Mouse (Mus musculus): ENCODE measurements at regions not wholly inside any gene's neighbourhood (a gene's known extent, or its start where the extent isn't known, plus 50 kb on each side); places are given as distances from the start of the nearest gene placed in this dataset.

GRCm38 (mm10) chr12:39840615-39841014 is 197.2 kb downstream of the Arl4a start:
- no peak for DNase-seq (ENCODE audit: low spot score in 2 of 2)

- no peak for DNase-seq (ENCODE audit: low spot score in 2 of 2)
Observed at GRCm38 (mm10) chr12:39840179-39840578, 197.6 kb downstream of the Arl4a start.

- DNase-seq (ENCODE audit: low spot score in 2 of 2) = no peak
Observed at GRCm38 (mm10) chr12:39831079-39831478, 206.7 kb downstream of the Arl4a start.

DNA sequence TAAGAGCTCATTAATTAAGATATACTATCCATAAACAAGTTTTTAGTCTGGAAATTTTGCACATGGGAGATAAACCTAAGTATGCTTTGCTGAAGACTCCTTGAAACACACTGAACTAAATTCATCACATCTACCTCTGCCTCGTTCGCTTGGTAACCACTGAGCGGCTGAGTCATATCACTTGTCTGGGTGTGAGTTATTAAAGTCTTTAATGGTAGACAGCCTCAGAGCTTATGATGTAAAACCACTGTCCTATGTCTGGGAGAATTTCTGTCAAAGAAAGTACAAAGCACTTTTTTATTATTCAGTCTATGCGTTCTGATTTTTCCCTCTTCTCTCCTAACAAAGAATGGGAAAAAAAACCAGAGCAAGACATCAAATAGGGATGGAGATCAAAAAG is 207.3 kb downstream of the Arl4a start:
- DNase-seq (ENCODE audit: low spot score in 2 of 2) = no peak

DNA sequence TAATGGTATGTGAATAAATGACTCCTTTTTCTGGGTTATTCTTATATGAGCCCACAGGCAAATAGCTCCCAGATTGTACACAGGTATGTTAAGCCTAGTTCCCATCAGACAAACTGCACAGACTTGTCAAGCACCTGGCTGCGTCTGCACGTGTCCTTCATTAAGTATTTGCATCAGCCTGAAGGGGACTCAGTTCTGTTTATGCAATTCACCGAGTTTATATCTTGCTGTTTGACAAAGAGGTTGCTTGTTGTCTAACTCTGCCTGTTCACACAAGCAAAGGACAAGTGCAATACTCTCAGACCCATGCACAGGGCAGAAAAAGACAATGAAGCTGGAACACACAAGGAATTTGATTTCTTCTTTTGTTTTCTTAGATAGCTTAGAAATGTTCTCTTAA is 215.2 kb downstream of the Arl4a start:
- no peak for DNase-seq (ENCODE audit: low spot score in 2 of 2)

- no peak for DNase-seq (ENCODE audit: low spot score in 2 of 2)
Observed at GRCm38 (mm10) chr12:39801536-39801935, 236.3 kb downstream of the Arl4a start.

DNA sequence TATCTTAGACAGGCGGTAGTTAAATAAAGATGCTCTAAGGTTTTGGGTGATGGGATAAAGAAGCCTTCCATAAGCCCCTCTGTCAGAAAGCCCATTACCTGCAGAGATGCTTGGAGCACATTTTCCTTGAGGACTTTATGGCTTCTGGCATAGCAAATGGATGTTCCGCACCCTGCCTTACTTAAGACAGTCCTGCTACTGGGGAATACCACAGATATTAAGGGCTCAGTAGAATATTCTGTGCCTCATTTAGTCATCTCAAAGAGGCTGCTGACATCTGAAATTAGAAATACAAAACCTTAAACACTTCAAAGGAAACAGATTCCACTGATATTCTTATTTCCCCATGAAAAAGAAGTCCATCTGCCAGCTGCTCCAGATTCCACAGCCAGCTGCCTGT is 240.0 kb downstream of the Arl4a start:
- peak in 1 of 2 experiments; percentile 4 for DNase-seq (ENCODE audit: low spot score in 2 of 2)

- no peak for DNase-seq (ENCODE audit: low spot score in 2 of 2)
Observed at GRCm38 (mm10) chr12:39796939-39797338, 240.9 kb downstream of the Arl4a start.

GRCm38 (mm10) chr12:39785026-39785425 is 252.8 kb downstream of the Arl4a start:
- DNase-seq (ENCODE audit: low spot score in 2 of 2) = no peak

- DNase-seq (ENCODE audit: low spot score in 2 of 2) = no peak
Observed at GRCm38 (mm10) chr12:39784532-39784931, 253.3 kb downstream of the Arl4a start.

DNA sequence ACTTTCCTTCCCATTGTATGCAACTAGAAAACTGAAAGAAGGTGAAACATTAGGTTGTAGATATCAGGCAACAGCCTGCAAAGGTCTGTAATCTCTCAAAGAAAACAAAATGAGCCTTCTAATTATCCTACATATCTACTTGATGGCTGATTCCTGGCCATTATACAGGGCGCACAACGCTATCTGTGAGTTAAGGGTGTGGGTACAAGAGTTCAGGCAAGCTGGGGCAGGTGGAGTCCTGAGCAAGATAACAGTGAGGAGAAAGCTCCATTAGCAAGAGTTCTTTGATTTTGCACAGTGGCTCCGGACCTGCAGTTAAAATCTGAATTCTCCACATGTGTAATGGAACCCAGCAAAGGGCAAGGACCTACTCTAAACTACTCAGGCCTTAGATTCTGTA is 261.7 kb downstream of the Arl4a start:
- DNase-seq (ENCODE audit: low spot score in 2 of 2) = no peak

DNA sequence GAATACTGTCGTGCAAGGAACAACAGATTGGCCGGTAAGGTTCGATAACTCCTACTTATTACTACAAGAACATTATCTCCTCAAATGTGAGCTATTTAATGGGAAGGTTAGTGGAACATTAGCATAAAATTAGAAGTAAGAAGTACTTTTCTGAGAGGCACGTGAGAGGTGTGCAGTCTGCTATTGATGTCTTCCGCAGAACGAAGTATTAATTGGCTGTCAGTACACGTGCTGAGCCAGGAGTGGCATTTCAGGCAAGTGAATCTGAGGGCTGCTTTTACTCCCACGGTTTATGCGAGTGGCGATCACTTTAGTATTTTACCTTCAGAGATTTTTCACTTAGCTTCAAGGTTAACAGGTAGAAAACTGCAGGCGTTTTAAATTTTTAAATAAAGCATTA is 270.8 kb downstream of the Arl4a start:
- no peak for DNase-seq (ENCODE audit: low spot score in 2 of 2)

DNA sequence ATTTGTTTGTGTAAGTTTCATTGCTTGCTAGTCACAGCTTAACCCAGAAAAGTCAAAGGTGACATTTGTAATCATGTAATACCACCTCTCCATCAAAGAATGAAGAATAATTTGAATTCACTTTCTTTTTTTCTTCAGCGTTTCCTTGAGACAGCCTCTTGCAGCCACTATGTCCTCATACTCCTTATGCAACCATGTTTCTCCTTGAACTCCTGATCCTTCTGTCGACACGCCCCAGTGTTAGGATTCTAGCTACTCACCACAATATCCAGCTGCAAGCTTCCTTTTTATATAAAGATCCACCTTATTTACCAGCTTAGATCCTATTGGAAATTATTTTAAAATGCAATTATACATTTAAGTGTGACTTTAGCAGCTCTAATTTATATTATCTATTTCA is 274.3 kb downstream of the Arl4a start:
- DNase-seq (ENCODE audit: low spot score in 2 of 2) = no peak

DNA sequence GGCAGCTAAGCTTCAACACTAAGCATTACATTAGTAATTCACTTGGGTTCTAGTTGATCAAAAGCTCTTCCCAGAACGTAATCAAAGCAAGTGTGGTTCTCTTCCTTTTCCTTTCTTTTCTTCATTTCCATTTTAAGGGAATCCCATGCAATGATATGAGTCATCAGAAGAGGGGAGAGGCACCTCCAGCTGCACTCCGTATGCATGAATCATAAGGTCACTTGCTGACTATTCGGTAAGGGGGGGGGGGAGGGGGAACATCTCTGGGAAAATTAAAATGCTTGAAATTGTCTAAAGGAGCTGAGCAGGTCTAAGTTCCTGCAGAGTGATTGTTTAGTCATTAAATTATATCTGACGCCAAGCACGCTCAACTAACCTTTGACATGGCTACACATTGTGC is 275.9 kb downstream of the Arl4a start:
- no peak for DNase-seq (ENCODE audit: low spot score in 2 of 2)

- no peak for DNase-seq (ENCODE audit: low spot score in 2 of 2)
Observed at GRCm38 (mm10) chr12:39761326-39761725, 276.5 kb downstream of the Arl4a start.

DNA sequence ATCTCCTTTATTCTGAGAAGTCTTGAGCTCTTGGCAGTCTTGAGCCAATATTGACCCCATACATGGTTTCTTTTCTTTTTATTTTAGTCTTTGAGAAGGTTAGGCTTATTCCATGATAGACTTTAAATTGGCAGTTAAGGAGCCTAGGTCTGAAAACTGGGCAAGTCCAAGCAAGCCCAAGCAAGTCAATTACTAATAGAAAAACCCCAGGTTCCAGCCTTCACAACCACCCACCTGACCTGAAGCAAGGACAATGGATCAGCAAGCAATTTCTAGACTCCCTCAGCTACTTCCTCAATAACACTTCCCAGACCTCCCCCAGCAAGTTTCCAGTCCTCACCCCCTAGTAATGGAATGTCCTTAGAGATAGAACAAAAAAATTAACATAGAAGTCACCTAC is 279.9 kb downstream of the Arl4a start:
- no peak for DNase-seq (ENCODE audit: low spot score in 2 of 2)

DNA sequence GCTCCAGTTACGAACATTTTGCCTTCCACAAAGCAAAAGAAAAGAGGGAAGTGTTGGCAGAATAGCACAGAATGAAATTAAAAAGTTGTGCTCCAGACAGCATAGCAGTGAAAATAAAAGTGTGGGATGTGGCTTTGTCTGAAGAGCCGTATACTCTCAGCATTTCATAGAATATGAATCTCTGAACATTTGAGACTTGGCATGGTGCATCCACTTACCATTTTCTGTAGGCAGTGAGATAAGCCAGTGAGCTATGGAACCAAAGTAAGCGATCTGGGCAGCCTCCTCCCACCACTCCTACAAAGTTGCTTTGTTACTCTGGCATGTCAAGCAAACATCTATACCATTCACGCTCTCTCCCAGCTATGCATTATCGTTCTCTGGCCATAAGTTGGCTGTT is 286.0 kb downstream of the Arl4a start:
- DNase-seq (ENCODE audit: low spot score in 2 of 2) = no peak

- no peak for DNase-seq (ENCODE audit: low spot score in 2 of 2)
Observed at GRCm38 (mm10) chr12:39742156-39743063, 295.4 kb downstream of the Arl4a start.

- no peak for DNase-seq (ENCODE audit: low spot score in 2 of 2)
Observed at GRCm38 (mm10) chr12:39741051-39741847, 296.6 kb downstream of the Arl4a start.

- no peak for DNase-seq (ENCODE audit: low spot score in 2 of 2)
Observed at GRCm38 (mm10) chr12:39736966-39737365, 300.9 kb downstream of the Arl4a start.

DNA sequence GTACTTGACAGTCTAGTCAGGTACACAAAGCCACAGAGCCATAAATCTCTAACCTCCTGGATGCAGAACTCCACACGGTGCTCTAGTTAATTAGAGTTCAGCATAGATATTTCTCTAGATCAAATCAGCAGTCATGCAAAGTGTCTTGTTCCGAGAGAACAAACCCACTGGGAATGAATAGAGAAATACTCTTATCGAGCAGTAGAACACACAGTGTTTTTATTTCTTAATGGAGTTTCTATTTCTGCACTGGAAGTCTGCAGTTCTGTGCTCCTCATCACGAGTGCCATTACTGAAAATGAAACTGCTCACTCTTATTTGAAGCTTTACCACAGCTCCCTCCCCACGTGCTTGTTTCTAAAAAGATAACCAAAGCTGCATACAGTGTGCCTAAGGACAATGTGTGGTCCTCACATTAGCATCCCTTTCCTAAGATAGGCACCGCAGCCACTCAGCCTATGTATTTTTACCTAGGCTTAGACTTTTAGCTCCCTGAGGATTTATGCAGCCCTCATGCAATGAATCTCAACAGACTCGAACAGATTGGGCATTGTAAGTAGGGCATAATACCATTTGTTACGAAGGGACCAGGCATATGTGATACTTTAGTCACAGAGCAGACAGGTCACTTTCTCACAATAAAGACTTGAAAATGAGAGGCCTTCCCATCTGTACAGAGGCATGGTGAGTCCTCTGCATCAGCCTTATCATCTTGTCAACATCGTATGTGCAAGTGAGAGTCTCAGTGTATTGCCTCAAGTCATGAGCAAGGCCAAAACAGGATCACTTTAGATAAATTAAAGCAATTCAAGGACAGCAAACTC is 301.5 kb downstream of the Arl4a start:
- DNase-seq (ENCODE audit: low spot score in 2 of 2) = no peak

GRCm38 (mm10) chr12:39734176-39734575 is 303.6 kb downstream of the Arl4a start:
- no peak for DNase-seq (ENCODE audit: low spot score in 2 of 2)
